Mouse (Mus musculus) forebrain, postnatal 0 days (tissue): ENCODE measurements at regions not wholly inside any gene's neighbourhood (a gene's known extent, or its start where the extent isn't known, plus 50 kb on each side); places are given as distances from the start of the nearest gene placed in this dataset.

ENCODE experiments used
- ATAC-seq: fragments of 200-750 bp; cut with Nextera tagmentation; 2 replicates; pipeline ENCODE4 v1.8.0; 2017; ENCODE audit warnings: mild to moderate bottlenecking, moderate library complexity
- DNase-seq: peaks from one replicate; pipeline ENCODE4 v3.0.0-alpha.2; 2015
- H3K27ac ChIP-seq: fragments of 300-500 bp; sonication (generic); 2 replicates; pipeline ENCODE4 v1.5.1; 2014; ENCODE audit warnings: low read depth, mild to moderate bottlenecking, antibody characterized with exemption, low read length, moderate library complexity, mixed read lengths
- H3K27me3 ChIP-seq: fragments of 300-500 bp; sonication (generic); 2 replicates; pipeline ENCODE4 v1.6.1; 2014; ENCODE audit warnings: mild to moderate bottlenecking, low read length, mixed read lengths; ENCODE audit not compliant: insufficient read depth
- H3K36me3 ChIP-seq: fragments of 300-500 bp; sonication (generic); 2 replicates; pipeline ENCODE4 v1.6.1; 2014; ENCODE audit warnings: mild to moderate bottlenecking, moderate library complexity; ENCODE audit not compliant: insufficient read depth
- H3K4me1 ChIP-seq: fragments of 300-500 bp; sonication (generic); 2 replicates; pipeline ENCODE4 v1.6.1; 2014; ENCODE audit warnings: antibody characterized with exemption; ENCODE audit not compliant: insufficient read depth
- H3K4me2 ChIP-seq: fragments of 300-500 bp; sonication (generic); 2 replicates; pipeline ENCODE4 v1.6.1; 2014; ENCODE audit warnings: low read depth, mild to moderate bottlenecking, moderate library complexity
- H3K4me3 ChIP-seq: fragments of 300-500 bp; sonication (generic); 2 replicates; pipeline ENCODE4 v1.5.1; 2014; ENCODE audit warnings: low read depth, low read length, mixed read lengths
- H3K9ac ChIP-seq: fragments of 300-500 bp; sonication (generic); 2 replicates; pipeline ENCODE4 v1.6.1; 2014; ENCODE audit warnings: mild to moderate bottlenecking
- H3K9me3 ChIP-seq: fragments of 300-500 bp; sonication (generic); 2 replicates; pipeline ENCODE4 v1.6.1; 2016; ENCODE audit warnings: low read length
- CTCF ChIP-seq: sonication (generic); IDR thresholded peaks from 2 replicates; pipeline ENCODE4 v1.5.1; 2016; ENCODE audit warnings: antibody characterized with exemption, control low read depth, low read depth
- WGBS: fragments of 180-500 bp; shearing (Covaris S2); extraction: QIAGEN DNeasy Blood & Tissue Kit; methylation state at CpG from one replicate; pipeline ENCODE4 v1.1.7; 2014; 5-methylcytosine and 5-hydroxymethylcytosine counted together

GRCm38 (mm10) chr2:101290738-101291137, 333.8 kb upstream of the Rag2 start:
- Histone ChIP-seq H3K9ac (no peak overlapping the region), H3K4me2 (no peak overlapping the region), H3K4me1 (no peaks in the 10 kb centered on the region), H3K27ac (no peak overlapping the region), H3K27me3 (no peaks in the 10 kb centered on the region), H3K4me3 (no peak overlapping the region), H3K36me3 (no peaks in the 10 kb centered on the region), H3K9me3 (no peaks in the 10 kb centered on the region)
- ATAC-seq (no peak), DNase-seq (no peak)
- no peak for TF ChIP-seq CTCF
- WGBS, result 94% methylated on average over 4 of the region's 4 CpGs

GRCm38 (mm10) chr2:101295678-101296368, 328.7 kb upstream of the Rag2 start:
- Histone ChIP-seq H3K4me3 (no peak overlapping the region), H3K4me1 (peaks cover 7% of the 10 kb centered on the region), H3K36me3 (no peaks in the 10 kb centered on the region), H3K27ac (peak overlapping the region; percentile 85), H3K9ac (no peak overlapping the region), H3K4me2 (peak overlapping the region; percentile 34), H3K9me3 (no peaks in the 10 kb centered on the region), H3K27me3 (no peaks in the 10 kb centered on the region)
- DNase-seq (peak; percentile 59), ATAC-seq (peak; percentile 45)
- 12% methylated on average over 10 of the region's 10 CpGs for WGBS
- no peak for TF ChIP-seq CTCF

DNA sequence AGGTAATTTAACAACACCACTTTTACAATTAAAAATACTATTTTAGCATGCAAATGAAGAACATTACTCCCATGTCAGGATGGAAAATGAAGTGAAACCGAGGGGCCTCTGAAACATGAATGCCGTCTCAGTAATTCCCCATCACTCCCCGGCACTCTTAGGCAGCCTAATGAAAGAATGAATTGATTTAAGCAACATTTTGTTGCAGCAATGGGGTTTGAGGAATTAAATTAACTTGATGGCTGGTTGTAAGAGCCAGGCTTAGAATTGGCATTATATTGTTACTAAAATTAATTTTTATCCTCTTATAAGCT, 328.2 kb upstream of the Rag2 start:
- no peaks in the 10 kb centered on the region for H3K9me3 ChIP-seq
- no peak for TF ChIP-seq CTCF
- ATAC-seq (peak; percentile 62), DNase-seq (peak; percentile 60)
- H3K27ac ChIP-seq, result peak overlapping the region; percentile 85
- 10% methylated on average over 3 of the region's 3 CpGs for WGBS
- H3K36me3 ChIP-seq, result no peaks in the 10 kb centered on the region
- H3K4me2 ChIP-seq, result 0 out of 2 replicates have a peak overlapping the region, but pooled peaks have one; percentile 17
- no peak overlapping the region for H3K9ac ChIP-seq
- H3K4me3 ChIP-seq, result no peak overlapping the region
- H3K27me3 ChIP-seq, result no peaks in the 10 kb centered on the region
- H3K4me1 ChIP-seq, result peaks cover 7% of the 10 kb centered on the region

DNA sequence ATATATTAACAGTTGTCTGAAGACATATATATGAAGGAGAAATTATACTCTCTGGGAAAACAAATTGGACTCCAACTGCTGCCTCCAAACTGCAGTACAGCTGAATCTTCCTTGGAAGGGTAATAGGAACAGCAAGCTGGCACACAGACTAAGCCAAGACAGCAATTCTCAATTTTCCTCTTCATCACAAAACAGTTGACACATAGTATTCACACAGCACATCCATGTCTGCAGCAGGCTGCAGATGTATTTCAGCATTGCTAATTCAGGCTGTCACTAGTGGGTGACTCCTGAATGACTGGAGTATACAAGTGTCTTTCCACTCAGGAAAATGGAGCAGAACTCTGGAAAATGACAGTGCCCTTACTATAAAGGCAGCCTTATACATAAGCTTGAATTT, 327.7 kb upstream of the Rag2 start:
- Histone ChIP-seq H3K4me3 (no peak overlapping the region), H3K9ac (no peak overlapping the region), H3K9me3 (no peaks in the 10 kb centered on the region), H3K4me1 (peaks cover 7% of the 10 kb centered on the region), H3K27me3 (no peaks in the 10 kb centered on the region), H3K36me3 (no peaks in the 10 kb centered on the region), H3K27ac (peak overlapping the region; percentile 85), H3K4me2 (0 out of 2 replicates have a peak overlapping the region, but pooled peaks have one; percentile 17)
- peak; percentile 87 for ATAC-seq
- peak; percentile 71 for DNase-seq
- no peak for TF ChIP-seq CTCF

DNA sequence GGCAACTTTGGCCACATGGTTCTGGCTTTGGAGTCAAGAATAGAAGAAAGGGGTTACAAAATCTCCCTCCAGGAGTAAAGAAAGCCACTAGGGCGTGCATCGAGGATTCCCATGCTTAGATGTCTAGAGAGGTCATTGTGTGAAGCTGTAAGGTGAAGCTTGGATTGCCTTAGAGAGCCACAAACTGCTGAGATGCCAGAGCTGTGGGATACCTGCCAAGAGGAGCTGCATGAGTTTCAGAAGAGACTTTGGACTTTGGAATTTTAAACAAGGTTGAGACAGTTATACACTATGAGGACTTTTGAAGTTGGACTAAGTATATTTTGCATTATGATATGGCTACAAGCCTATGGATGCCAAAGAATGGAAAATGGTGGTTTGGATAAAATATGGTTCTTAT, 325.4 kb upstream of the Rag2 start:
- 88% methylated on average over 2 of the region's 2 CpGs for WGBS
- TF ChIP-seq CTCF, result no peak
- no peak overlapping the region for H3K4me2 ChIP-seq

GRCm38 (mm10) chr2:101300106-101300505, 324.4 kb upstream of the Rag2 start:
- Histone ChIP-seq H3K36me3 (no peaks in the 10 kb centered on the region), H3K9me3 (no peaks in the 10 kb centered on the region), H3K4me3 (no peak overlapping the region), H3K27ac (no peak overlapping the region), H3K27me3 (no peaks in the 10 kb centered on the region), H3K9ac (no peak overlapping the region), H3K4me2 (no peak overlapping the region), H3K4me1 (peaks cover 7% of the 10 kb centered on the region)
- no peak for TF ChIP-seq CTCF
- ATAC-seq (no peak), DNase-seq (no peak)

More for the DNA sequence above, 325.4 kb upstream of the Rag2 start:
- Histone ChIP-seq H3K27me3 (no peaks in the 10 kb centered on the region), H3K27ac (no peak overlapping the region), H3K9ac (no peak overlapping the region), H3K4me3 (no peak overlapping the region), H3K9me3 (no peaks in the 10 kb centered on the region), H3K4me1 (peaks cover 7% of the 10 kb centered on the region), H3K36me3 (no peaks in the 10 kb centered on the region)
- ATAC-seq (no peak), DNase-seq (no peak)

DNA sequence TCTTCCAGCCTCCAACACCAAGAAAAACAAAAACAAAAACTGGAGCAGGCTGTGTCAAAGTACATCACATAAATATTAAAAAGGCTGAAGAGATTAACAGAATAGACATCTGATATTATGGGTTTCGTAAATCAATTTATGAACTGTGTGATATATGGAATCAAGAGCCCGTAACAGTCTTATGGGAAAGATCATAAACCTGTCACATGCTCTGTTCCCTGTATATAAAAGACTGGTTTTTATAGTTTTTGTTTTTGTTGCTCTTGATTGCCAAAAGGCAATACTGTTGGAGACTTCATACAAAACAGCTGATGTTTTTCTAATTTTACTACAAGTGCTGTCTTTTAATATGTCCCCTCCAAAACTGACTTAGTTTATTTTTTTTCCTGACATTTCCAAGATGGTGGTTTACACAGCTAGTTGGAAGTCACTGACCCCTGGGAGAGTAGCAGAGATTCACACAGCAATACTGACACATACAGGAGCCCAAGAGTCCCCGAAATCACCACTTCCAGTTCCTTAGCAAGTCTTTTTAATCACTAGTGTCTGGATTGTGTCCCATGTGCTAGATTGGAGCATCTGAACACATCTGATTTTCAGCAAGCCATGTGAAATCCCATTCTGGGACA, 303.1 kb upstream of the Rag2 start:
- H3K4me2 ChIP-seq, result no peak overlapping the region
- DNase-seq (no peak), ATAC-seq (no peak)
- no peak overlapping the region for H3K4me3 ChIP-seq
- no peaks in the 10 kb centered on the region for H3K9me3 ChIP-seq
- no peak for TF ChIP-seq CTCF
- H3K4me1 ChIP-seq, result no peaks in the 10 kb centered on the region
- H3K9ac ChIP-seq, result no peak overlapping the region
- WGBS, result 85% methylated on average over 3 of the region's 3 CpGs
- no peaks in the 10 kb centered on the region for H3K36me3 ChIP-seq
- H3K27ac ChIP-seq, result no peak overlapping the region
- H3K27me3 ChIP-seq, result no peaks in the 10 kb centered on the region
